Mouse (Mus musculus) embryonic fibroblast, embryonic 13.5 days (primary cell): ENCODE data around the gene Opn1sw.

Source experiments
- CTCF ChIP-seq: IDR thresholded peaks from 2 replicates; pipeline ENCODE4 v1.5.1; 2011; ENCODE audit warnings: mild to moderate bottlenecking, control low read depth, low read length, moderate library complexity, borderline replicate concordance; ENCODE audit not compliant: insufficient read depth
- POLR2A ChIP-seq: IDR thresholded peaks from 2 replicates; pipeline ENCODE4 v1.6.1; 2011; ENCODE audit warnings: low read depth, mild to moderate bottlenecking, control low read depth, low read length, moderate library complexity

DNA sequence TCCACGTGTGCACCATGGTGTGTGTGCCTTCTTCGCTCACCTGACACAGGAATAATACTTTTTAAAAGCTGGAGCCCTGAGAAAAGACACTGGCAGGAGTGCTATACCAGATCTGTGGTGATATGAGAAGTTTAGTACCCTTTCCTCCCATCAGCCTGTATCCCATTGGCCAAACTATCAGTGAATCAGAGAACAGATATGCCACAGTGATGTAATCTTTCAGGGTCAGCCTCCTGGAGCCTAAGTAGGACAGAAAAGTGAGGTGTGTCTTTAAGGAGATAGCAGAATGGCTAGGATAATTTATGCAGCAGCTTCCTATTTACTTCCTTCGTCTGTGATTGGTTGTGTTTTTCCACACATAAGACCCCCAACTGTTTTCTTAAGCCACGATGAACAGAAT, 39.9 kb upstream of the Opn1sw start:
- TF ChIP-seq CTCF (no peak), POLR2A (no peak)
